Mouse (Mus musculus): ENCODE measurements around the gene Fam163b. TPM values are rescaled to one million over a fixed set of nuclear protein-coding genes. Genes with fewer than 3 reads are reported as not detected.

Gene Fam163b
- polyA plus RNA-seq, 1 experiment from 2014 or later: 0.79 TPM

- DNase-seq (ENCODE audit: low spot score): peak; percentile 80
- H3K27ac ChIP-seq: peak overlapping the region; percentile 58
Measured at GRCm38 (mm10) chr2:27125979-27126378, 16.3 kb downstream of the Fam163b start.

GRCm38 (mm10) chr2:27123121-27123520 is 19.2 kb downstream of the Fam163b start:
- H3K4me3 ChIP-seq: no peak overlapping the region
- no peaks in the 10 kb centered on the region for H3K9me3 ChIP-seq (replicated peaks)
- peaks cover 10% of the 10 kb centered on the region; the same call in 1 of the 2 replicates for H3K27me3 ChIP-seq (ENCODE audit: low read depth, poor library complexity, severe bottlenecking)
- no peaks in the 10 kb centered on the region for H3K36me3 ChIP-seq
- 91% methylated on average over 4 of the region's 4 CpGs for WGBS
- peaks cover 73% of the 10 kb centered on the region for H3K4me1 ChIP-seq
- peak overlapping the region; percentile 88 for H3K27ac ChIP-seq
- no peak for DNase-seq (ENCODE audit: low spot score)

More at GRCm38 (mm10) chr2:27125979-27126378, 16.3 kb downstream of the Fam163b start:
- Histone ChIP-seq H3K27me3 (ENCODE audit: low read depth, poor library complexity, severe bottlenecking) (peaks cover 6% of the 10 kb centered on the region; the same call in 1 of the 2 replicates), H3K4me1 (peaks cover 47% of the 10 kb centered on the region), H3K4me3 (no peak overlapping the region), H3K9me3 (replicated peaks) (no peaks in the 10 kb centered on the region), H3K36me3 (no peaks in the 10 kb centered on the region)
- 42% methylated on average over 10 of the region's 10 CpGs for WGBS

GRCm38 (mm10) chr2:27122578-27122977 is 19.7 kb downstream of the Fam163b start:
- WGBS: 56% methylated on average over 9 of the region's 9 CpGs
- DNase-seq (ENCODE audit: low spot score): peak; percentile 37

GRCm38 (mm10) chr2:27121626-27122355 is 20.5 kb downstream of the Fam163b start:
- 9% methylated on average over 9 of the region's 9 CpGs for WGBS
- no peaks in the 10 kb centered on the region for H3K9me3 ChIP-seq (replicated peaks)
- H3K27me3 ChIP-seq (ENCODE audit: low read depth, poor library complexity, severe bottlenecking): 0 out of 2 replicates have a peak, but pooled peaks cover 7% of the 10 kb centered on the region
- no peaks in the 10 kb centered on the region for H3K36me3 ChIP-seq
- H3K4me3 ChIP-seq: peak overlapping the region; percentile 36
- peaks cover 81% of the 10 kb centered on the region for H3K4me1 ChIP-seq
- H3K27ac ChIP-seq: peak overlapping the region; percentile 88
- peak; percentile 87 for DNase-seq (ENCODE audit: low spot score)

More at GRCm38 (mm10) chr2:27122578-27122977, 19.7 kb downstream of the Fam163b start:
- Histone ChIP-seq H3K4me3 (peak overlapping the region; percentile 36; the same call in 1 of the 2 replicates), H3K9me3 (replicated peaks) (no peaks in the 10 kb centered on the region), H3K4me1 (peaks cover 78% of the 10 kb centered on the region), H3K36me3 (no peaks in the 10 kb centered on the region), H3K27me3 (ENCODE audit: low read depth, poor library complexity, severe bottlenecking) (peaks cover 10% of the 10 kb centered on the region; the same call in 1 of the 2 replicates), H3K27ac (peak overlapping the region; percentile 88)

- Histone ChIP-seq H3K4me1 (peaks cover 71% of the 10 kb centered on the region), H3K27me3 (ENCODE audit: low read depth, poor library complexity, severe bottlenecking) (0 out of 2 replicates have a peak, but pooled peaks cover 7% of the 10 kb centered on the region), H3K27ac (peak overlapping the region; percentile 88), H3K36me3 (no peaks in the 10 kb centered on the region), H3K4me3 (no peak overlapping the region), H3K9me3 (replicated peaks) (no peaks in the 10 kb centered on the region)
- DNase-seq (ENCODE audit: low spot score): no peak
- 91% methylated on average over 8 of the region's 8 CpGs for WGBS
Measured at GRCm38 (mm10) chr2:27120241-27120641, 22.1 kb downstream of the Fam163b start.

GRCm38 (mm10) chr2:27119766-27120165 is 22.5 kb downstream of the Fam163b start:
- WGBS: 88% methylated on average over 2 of the region's 2 CpGs

GRCm38 (mm10) chr2:27118452-27118851 is 23.8 kb downstream of the Fam163b start:
- WGBS: 53% methylated on average over 4 of the region's 4 CpGs

More at GRCm38 (mm10) chr2:27119766-27120165, 22.5 kb downstream of the Fam163b start:
- Histone ChIP-seq H3K27me3 (ENCODE audit: low read depth, poor library complexity, severe bottlenecking) (0 out of 2 replicates have a peak, but pooled peaks cover 7% of the 10 kb centered on the region), H3K36me3 (no peaks in the 10 kb centered on the region), H3K9me3 (replicated peaks) (no peaks in the 10 kb centered on the region), H3K27ac (peak overlapping the region; percentile 88), H3K4me1 (peaks cover 71% of the 10 kb centered on the region), H3K4me3 (no peak overlapping the region)
- no peak for DNase-seq (ENCODE audit: low spot score)

GRCm38 (mm10) chr2:27114169-27114568 is 28.1 kb downstream of the Fam163b start:
- Histone ChIP-seq H3K9me3 (replicated peaks) (no peaks in the 10 kb centered on the region), H3K4me1 (peaks cover 41% of the 10 kb centered on the region), H3K27ac (no peak overlapping the region), H3K4me3 (no peak overlapping the region), H3K27me3 (ENCODE audit: low read depth, poor library complexity, severe bottlenecking) (peaks cover 8% of the 10 kb centered on the region; the same call in 1 of the 2 replicates), H3K36me3 (no peaks in the 10 kb centered on the region)
- 91% methylated on average over 10 of the region's 10 CpGs for WGBS
- no peak for DNase-seq (ENCODE audit: low spot score)

More at GRCm38 (mm10) chr2:27118452-27118851, 23.8 kb downstream of the Fam163b start:
- no peak overlapping the region for H3K4me3 ChIP-seq
- peaks cover 62% of the 10 kb centered on the region for H3K4me1 ChIP-seq
- DNase-seq (ENCODE audit: low spot score): no peak
- 0 out of 2 replicates have a peak, but pooled peaks cover 7% of the 10 kb centered on the region for H3K27me3 ChIP-seq (ENCODE audit: low read depth, poor library complexity, severe bottlenecking)
- H3K36me3 ChIP-seq: no peaks in the 10 kb centered on the region
- H3K9me3 ChIP-seq (replicated peaks): no peaks in the 10 kb centered on the region
- peak overlapping the region; percentile 88 for H3K27ac ChIP-seq

- H3K4me3 ChIP-seq: no peak overlapping the region
- H3K27me3 ChIP-seq (ENCODE audit: low read depth, poor library complexity, severe bottlenecking): peaks cover 11% of the 10 kb centered on the region; the same call in 1 of the 2 replicates
- peaks cover 30% of the 10 kb centered on the region for H3K4me1 ChIP-seq
- peaks cover 3% of the 10 kb centered on the region; the same call in 1 of the 2 replicates for H3K36me3 ChIP-seq
- peak overlapping the region; percentile 39; the same call in 1 of the 2 replicates for H3K27ac ChIP-seq
- no peaks in the 10 kb centered on the region for H3K9me3 ChIP-seq (replicated peaks)
- no peak for DNase-seq (ENCODE audit: low spot score)
- WGBS: 83% methylated on average over 20 of the region's 20 CpGs
Measured at GRCm38 (mm10) chr2:27112585-27112984, 29.7 kb downstream of the Fam163b start.

GRCm38 (mm10) chr2:27109052-27109451 is 33.2 kb downstream of the Fam163b start:
- peaks cover 19% of the 10 kb centered on the region; the same call in 1 of the 2 replicates for H3K27me3 ChIP-seq (ENCODE audit: low read depth, poor library complexity, severe bottlenecking)
- H3K36me3 ChIP-seq: peaks cover 3% of the 10 kb centered on the region; the same call in 1 of the 2 replicates
- peaks cover 58% of the 10 kb centered on the region for H3K4me1 ChIP-seq
- H3K4me3 ChIP-seq: no peak overlapping the region
- no peak overlapping the region for H3K27ac ChIP-seq
- 93% methylated on average over 5 of the region's 5 CpGs for WGBS
- DNase-seq (ENCODE audit: low spot score): no peak
- no peaks in the 10 kb centered on the region for H3K9me3 ChIP-seq (replicated peaks)

- WGBS: 82% methylated on average over 2 of the region's 2 CpGs
- H3K4me1 ChIP-seq: peaks cover 63% of the 10 kb centered on the region
- no peak overlapping the region for H3K4me3 ChIP-seq
- peaks cover 3% of the 10 kb centered on the region; the same call in 1 of the 2 replicates for H3K36me3 ChIP-seq
- no peak overlapping the region for H3K27ac ChIP-seq
- H3K27me3 ChIP-seq (ENCODE audit: low read depth, poor library complexity, severe bottlenecking): peaks cover 25% of the 10 kb centered on the region; the same call in 1 of the 2 replicates
- no peaks in the 10 kb centered on the region for H3K9me3 ChIP-seq (replicated peaks)
- no peak for DNase-seq (ENCODE audit: low spot score)
Measured at GRCm38 (mm10) chr2:27108144-27108543, 34.1 kb downstream of the Fam163b start.

- WGBS: 24% methylated on average over 3 of the region's 3 CpGs
- Histone ChIP-seq H3K4me3 (0 out of 2 replicates have a peak overlapping the region, but pooled peaks have one; percentile 3), H3K27me3 (ENCODE audit: low read depth, poor library complexity, severe bottlenecking) (peaks cover 28% of the 10 kb centered on the region; the same call in 1 of the 2 replicates), H3K9me3 (replicated peaks) (no peaks in the 10 kb centered on the region), H3K27ac (peak overlapping the region; percentile 38), H3K36me3 (peaks cover 3% of the 10 kb centered on the region; the same call in 1 of the 2 replicates), H3K4me1 (peaks cover 55% of the 10 kb centered on the region)
- DNase-seq (ENCODE audit: low spot score): peak; percentile 41
Measured at GRCm38 (mm10) chr2:27106816-27107215, 35.5 kb downstream of the Fam163b start.

GRCm38 (mm10) chr2:27103554-27103953 is 38.7 kb downstream of the Fam163b start:
- Histone ChIP-seq H3K27ac (no peak overlapping the region), H3K4me1 (peaks cover 45% of the 10 kb centered on the region), H3K4me3 (no peak overlapping the region), H3K9me3 (replicated peaks) (no peaks in the 10 kb centered on the region), H3K36me3 (peaks cover 4% of the 10 kb centered on the region; the same call in 1 of the 2 replicates), H3K27me3 (ENCODE audit: low read depth, poor library complexity, severe bottlenecking) (peaks cover 30% of the 10 kb centered on the region; the same call in 1 of the 2 replicates)
- 80% methylated on average over 7 of the region's 7 CpGs for WGBS
- DNase-seq (ENCODE audit: low spot score): no peak

Data from limb, embryonic 10.5 days (tissue).